Mouse (Mus musculus) urinary bladder, adult 18-20 months (tissue): ENCODE data around the gene Atp5h.
A peak's percentile ranks its signal among the peaks of the same experiment; 100 is the strongest.
"Not testable (repeated sequence)": the region's sequence is repeated elsewhere in the genome, so short reads cannot be mapped to it uniquely, and the experiment has no call there.

Experiments
- DNase-seq, 2 experiments: peaks; one replicate each; pipeline ENCODE4 v3.0.0; 2022; ENCODE audit warnings: low spot score in 2 of 2, mixed read lengths in 2 of 2

The Atp5h gene

DNA sequence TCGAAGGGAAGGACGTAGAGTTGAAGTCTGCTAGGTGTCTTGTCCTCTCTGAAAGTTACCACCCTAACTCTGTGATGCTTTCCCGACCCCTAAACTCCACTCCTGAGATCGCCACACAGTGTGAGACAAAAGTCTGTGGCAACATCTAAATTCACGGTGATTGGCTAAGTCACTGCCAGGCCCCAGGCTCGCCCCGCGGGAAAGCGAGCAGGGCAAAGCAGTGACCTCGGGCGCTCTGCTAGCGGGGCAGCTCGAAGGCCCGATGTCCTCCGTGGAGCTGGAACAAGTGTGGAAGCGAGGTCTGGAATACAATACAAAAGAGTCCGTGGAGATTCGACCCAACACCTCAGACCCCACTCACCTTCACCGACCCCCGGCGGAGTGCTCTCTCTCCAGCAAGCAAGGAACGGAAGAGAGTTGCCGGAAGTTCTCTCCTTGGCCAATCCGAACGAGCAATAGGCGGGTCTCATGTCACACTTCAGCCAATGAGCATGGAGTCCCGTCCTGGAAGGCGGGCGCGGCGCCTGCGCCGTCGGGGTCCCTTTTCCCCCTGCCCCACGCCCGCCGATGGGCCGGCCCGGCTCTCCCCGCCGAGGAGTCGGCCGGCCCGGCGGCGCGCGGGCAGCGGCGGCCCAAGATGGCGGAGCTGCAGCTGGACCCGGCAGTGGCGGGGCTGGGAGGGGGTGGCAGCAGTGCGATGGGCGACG, at the start of gene Atp5h, which contains the start of gene Kctd2:
Atp5h (minus strand) TSS at position 432 of the 707 bp plus-strand sequence.
Kctd2 (plus strand) TSS at position 598 of the 707 bp plus-strand sequence.
- DNase-seq: peak; percentile 85 to 94

DNA sequence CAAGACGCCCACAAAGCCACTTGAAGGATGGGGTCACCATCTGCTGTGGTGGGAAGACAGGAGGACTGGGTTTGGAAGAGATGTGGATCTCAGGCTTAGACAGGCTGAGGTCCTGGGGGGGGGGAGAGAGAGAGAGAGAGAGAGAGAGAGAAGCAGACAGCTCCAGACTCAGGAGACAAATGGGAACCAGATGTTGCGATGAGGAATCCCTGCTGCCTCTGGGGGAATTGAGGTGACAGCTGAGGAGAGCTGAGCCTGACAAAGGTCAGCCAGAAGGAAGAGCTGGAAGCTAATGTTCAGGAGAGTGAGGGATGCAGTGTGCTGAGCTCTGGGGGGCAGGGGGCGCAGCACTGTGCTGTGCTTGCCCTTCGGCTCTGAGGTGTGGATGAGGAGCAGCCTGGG, 47.5 kb upstream of the Atp5h start:
- DNase-seq: no peak

DNA sequence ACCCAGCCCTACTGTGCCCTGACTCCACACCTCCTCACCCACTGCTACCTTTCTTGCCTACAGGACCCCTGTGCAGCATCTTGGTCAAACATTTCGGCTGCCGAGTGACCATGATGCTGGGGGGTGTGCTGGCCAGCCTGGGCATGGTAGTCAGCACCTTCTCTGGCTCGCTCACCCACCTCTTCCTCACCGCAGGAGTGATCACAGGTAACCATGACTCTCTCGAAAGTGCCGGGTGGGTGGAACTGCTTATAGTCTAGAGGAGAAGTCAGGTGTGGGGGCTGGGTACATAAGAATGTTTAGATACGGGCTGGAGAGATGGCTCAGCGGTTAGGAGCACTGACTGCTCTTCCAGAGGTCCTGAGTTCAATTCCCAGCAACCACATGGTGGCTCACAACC, 45.1 kb upstream of the Atp5h start:
- no peak for DNase-seq

DNA sequence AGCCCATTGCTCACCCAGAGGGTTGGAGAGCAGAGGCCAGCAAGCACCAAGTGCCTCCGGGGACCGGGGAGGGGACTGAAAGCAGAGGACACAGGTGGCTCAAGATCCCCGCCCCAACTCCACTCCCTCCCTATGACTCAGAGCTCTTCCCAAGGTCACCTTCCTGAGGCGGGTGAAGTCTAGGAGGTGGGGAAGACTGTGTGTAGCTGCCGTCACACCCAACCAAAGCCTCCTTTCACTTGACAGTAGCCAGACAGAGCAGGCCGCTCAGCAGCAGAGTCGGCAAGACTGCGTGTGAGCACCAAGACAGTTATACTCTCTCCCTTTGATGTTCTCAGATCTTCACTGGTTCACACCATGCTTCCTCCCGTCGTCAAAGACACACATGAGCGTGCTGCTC, 43.6 kb upstream of the Atp5h start:
- no peak for DNase-seq

DNA sequence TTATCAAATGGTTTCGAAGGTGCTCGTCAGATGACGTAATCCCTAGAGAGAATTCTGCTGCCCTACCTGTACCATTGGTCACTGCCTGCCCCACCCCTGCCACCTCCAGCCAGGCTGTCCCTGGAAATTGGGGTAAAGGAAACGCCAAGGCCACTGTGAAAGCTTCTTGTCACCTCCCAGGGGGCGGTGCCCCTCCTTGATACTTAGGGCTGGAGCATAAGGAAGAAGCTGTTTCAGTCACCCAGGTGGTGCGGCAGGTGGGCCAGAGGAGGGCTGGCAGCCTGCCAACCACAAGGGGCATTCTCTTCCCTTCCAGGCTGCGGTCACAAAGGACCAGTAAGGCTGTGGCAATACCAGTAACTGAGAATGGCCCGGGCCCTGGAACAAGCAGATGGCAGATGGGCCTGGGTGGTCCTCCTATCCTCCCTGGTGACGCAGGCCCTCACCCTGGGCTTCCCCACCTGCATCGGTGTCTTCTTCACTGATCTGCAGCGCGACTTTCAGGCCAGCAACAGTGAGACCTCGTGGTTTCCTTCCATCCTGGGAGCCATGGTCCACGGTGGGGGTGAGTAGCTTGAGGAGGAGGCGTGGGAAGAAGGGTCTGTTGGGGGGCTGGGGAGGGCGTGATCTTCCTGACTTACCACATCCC, 42.6 kb upstream of the Atp5h start, which contains the start of gene Slc16a5:
Slc16a5 (plus strand) TSS at position 232 of the 649 bp plus-strand sequence.
- DNase-seq: no peak

DNA sequence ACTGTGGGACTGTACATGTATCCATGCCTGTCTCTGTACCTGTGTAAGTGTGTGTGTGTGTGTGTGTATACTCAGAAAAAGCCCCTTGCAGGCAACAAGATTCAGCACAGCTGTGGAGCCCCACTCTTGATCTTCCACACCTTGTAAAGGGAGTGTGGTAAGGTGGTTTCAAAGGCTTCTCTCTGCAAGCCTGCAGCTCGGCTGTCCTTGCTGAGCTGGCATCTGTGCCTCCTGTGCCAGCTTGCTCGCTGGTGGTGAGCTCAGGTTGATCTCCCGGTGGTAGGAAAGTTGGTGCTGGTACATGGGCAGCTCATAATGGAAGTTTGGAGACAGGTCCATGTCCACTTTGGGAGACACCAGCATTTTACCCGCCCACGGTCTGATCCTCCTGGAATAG, 42.1 kb upstream of the Atp5h start:
- no peak for DNase-seq

DNA sequence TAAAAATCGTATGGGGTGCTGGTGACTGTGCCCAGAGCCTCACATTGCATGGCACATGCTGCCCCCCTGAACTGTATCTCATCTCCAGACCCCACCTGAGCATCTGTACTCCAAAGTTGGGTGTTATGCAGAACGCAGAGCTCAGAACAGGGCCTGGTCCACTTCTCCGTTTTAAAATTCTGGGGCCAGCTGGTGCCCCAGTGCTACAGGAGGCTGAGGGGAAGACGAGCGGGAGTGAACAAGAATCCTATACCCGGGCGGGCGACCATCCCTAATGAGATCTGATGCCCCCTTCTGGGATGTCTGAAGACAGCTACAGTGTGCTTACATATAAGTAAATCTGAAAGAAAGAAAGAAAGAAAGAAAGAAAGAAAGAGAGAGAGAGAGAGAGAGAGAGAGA, 41.2 kb upstream of the Atp5h start:
- no peak for DNase-seq

DNA sequence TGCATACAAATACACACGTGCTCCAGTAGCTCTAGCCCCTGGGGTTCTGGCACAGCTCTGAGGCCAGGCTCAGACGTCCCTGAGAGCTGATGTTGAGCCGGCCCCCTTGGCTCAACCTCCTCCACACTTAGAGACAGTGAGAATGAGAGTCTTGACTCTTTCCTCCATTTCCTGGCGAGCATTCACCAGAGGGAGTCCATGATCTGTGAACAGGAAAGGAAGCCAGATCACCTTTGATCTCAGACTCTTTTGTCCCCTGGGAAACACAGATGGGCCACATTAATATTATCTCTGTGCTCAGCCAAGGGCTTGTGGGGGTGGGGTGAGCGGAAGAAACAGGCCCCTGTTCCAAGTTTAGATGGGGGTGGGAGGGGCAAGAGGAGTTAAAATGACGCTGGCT, 37.6 kb upstream of the Atp5h start:
- no peak for DNase-seq

DNA sequence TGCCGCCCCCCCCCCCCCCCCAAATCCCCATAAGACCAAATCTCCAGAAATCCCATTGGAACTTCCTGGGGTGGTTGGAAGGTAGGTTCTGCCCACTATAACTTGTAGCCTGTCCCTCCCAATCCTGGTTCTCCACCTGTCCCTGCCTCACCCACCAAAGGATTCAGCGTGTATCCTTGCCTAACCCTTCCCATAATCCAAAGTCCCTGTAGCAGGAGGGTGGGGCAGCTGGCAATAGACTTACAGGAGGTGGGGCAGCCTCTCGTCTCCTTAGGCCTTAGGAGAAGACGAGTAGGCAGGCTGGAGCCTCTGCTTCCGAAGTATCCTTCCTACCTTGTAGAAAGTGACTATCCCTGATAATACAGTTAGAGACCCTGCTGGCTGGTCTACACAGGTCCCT, 36.4 kb upstream of the Atp5h start:
- DNase-seq: no peak

DNA sequence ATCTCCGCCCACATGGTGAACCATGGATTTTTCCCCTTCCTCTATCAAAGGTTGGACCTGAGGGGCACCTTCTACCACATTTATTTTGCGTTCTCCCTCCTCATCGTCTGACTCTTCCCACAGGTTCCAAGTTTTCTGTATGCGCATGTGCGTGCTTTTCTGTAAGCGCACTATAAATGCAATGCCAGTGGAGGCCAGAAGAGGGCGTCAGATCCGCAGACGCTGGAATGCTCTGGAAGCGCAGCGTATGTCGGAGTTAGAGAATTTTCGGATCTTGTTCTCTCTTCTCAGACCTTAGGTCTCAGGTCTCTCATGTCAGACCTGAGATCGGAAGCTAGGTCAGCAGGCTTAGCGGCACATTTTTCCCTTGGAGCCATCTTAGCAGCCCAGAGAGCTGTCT, 35.9 kb upstream of the Atp5h start:
- no peak for DNase-seq

DNA sequence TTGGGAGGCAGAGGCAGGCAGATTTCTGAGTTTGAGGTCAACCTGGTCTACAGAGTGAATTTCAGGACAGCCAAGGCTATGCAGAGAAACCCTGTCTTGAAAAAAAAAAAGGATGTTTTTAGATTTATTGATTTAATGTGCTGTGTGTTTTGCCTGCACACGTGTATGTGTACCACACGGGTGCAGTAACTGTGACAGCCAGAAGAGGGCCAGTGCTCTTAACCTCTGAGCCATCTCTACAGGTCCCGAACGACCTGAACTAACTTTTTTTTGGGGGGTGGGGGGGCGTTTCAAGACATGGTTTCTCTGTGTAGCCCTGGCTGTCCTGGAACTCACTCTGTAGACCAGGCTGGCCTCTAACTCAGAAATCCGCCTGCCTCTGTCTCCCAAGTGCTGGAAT, 35.1 kb upstream of the Atp5h start:
- DNase-seq: not testable (repeated sequence)

DNA sequence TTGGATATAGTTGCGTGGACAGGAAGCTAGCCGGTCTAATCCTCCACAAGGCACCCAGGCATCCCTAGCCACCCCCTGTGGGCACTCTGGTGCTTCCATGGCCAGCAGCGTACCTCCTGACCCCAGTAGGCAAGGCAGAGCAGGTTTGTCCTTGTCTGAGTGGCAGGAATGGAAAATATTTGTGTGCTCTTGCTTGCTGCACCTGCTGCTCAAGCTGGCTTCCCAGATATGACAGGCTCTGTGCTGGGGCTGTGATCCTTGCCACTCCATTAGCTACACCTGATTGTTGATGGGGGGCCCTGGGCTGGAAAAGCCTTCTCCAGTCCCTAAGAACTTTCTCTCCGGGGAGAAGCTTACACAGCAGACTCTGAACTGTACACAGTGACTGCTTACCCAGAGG, 33.5 kb upstream of the Atp5h start:
- no peak for DNase-seq

DNA sequence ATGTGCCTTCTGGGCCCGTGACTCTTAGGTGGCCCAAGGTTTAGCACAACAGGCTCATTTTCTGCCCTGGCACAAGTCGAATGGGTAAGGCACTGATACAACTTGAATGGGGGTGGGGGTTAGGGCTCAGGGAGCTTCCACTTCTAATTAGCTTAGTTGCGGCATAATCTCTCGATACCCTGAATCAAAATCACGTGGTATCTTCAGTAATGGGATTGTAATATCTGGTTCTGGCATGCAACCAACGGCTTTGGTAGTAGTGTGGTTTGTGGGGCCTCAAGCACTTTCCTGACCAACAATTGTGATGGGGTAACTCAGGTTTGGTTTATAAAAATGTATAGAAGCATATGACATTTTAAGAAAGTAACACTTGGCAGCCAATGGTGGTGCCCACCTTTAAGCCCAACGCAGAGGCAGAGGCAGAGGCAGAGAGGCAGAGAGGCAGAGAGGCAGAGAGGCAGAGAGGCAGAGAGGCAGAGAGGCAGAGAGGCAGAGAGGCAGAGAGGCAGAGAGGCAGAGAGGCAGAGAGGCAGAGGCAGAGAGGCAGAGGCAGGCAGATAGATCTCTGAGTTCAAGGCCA, 32.6 kb upstream of the Atp5h start:
- DNase-seq: no peak

DNA sequence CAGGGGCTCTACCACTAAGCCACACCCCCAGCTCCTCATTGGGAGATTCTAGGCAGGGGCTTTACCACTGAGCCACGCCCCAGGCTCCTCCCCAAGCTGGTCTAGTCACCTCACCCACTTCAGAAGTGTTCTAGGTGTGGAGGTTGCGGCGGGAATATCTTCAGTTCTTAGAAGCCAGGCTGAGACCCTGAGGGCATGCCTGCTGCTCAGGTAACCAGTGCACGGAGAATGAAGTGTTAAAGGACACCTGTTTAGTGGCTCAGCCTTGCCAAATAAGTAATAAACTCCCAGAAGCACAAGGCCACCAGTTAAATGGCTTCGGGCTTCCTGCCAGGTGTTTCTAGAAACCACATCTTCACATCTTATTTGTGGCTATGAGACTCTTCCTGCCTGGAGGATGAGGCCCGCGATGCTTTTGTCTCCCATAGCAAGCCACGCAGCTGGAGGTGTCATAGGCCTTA, 32.0 kb upstream of the Atp5h start:
- DNase-seq: no peak

DNA sequence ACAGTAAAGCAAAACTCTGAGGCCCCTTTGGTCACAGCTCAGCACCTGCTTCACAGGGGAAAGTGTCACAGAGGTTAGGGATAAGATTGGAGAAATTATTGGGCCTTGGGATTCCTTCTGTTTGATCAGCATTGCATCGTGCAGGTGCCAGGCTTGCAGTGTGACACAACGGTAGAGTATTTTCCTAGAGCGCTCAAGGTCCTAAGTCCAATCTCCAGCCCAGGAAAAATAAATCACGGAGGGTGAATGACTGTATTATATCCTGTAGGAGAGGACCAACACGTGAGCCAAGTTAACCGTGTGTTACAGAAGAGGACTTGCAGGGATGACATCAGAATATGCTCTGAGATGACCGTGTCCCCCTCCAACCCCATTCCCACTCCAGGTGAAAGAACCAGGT, 30.4 kb upstream of the Atp5h start:
- no peak for DNase-seq

DNA sequence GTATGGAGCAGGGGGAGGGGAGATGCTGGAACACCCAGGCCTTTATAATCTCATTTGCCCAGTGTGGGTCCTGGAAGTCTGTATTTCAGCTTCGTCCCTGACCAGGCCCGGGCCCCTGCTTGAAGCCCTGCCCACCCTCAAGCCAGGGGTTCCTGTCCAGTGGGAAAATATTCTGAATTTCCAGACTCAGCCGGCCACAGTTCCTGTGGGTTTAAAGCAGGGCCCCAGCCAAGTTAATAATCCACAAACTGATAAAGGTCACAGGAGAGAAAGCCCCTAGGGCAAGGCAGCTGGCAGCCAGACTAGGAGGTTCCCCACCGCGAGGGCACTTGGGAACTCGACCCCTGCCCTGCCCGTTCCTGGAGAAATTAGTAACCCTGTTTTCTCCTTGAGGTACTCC, 29.2 kb upstream of the Atp5h start:
- DNase-seq: no peak

DNA sequence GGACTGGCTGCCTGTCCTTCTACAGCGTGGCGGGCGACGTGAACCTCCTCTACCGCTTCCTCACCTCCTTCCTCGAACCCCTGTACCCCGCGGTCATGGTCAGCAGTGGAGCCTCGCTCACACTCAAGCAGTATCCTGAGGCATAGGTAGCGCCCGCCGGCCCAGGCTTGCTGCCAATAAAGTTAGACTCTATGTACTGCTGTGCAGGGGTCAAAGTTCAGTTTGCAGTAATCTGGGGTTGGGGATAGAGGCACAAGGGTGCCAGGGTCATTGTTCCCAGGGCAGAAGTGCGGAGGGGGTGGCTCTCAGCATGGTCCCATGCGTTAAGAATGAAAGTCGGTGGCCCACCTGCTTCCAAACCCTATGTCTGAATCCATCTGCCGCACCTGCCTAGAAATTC, 28.3 kb upstream of the Atp5h start:
- DNase-seq: no peak

DNA sequence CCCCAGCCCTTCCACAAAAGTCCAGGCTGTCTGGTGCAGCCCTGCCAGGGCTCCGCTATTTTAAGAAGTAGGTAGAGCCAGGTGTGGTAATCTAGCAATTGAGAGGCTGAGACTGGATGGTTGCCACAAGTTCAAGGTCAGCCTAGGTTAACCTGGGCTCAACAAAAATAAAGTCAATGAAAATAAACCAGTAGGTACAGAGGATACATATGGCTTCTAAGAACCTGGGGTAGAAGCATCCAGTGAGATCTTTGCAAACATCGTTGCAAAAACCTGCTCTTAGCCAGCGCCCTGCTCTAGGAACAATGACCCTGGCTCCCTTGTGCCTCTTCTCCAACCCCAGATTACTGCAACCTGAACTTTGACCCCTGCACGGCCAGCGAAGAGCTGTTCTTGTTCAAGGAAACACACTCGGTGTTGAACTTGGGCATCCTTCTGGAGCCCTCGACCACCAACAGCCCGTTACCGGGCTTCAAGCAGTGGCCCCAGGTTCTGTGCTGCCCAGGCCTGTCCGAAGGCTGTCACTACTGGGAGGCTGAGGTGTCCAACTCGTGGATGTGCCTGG, 27.6 kb upstream of the Atp5h start:
- DNase-seq: no peak

DNA sequence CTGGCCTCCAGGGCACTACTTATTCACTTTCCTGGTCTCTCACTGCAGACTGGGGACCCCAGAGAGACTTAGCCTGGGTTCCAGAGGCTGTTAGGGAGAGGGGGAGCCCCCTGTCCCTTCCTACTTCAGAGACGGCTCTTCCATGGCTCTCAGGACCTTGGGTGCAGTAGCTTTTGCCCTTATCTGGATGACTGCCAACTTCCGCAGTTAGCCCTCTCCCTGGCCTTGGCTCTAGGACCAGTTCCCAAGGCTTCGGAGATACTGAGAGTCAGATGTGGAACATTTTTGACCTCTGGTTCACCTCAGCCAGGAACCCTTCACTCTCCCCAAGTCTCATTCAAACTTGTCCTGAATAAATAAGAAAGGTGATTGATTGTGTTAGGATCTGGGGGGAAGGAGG, 27.1 kb upstream of the Atp5h start:
- no peak for DNase-seq

DNA sequence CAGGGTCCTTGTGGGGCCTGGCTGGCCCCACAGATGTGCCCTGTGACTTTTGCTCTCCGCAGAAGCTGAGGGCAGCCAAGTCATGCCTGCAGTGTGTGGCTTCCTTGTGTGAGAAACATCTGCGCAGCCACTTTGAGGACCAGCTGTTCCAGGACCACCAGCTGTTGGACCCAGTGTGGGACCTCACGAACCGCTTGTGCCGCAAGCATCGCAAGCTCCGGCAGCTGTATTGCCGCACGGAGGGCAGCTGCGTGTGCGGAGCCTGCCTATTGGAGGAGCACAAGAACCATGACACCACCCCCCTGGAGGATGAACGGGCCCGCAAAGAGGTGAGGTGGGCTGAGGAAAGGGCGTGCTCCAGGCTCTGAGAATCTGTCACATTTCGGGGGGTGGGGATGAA, 21.7 kb upstream of the Atp5h start:
- DNase-seq: no peak

DNA sequence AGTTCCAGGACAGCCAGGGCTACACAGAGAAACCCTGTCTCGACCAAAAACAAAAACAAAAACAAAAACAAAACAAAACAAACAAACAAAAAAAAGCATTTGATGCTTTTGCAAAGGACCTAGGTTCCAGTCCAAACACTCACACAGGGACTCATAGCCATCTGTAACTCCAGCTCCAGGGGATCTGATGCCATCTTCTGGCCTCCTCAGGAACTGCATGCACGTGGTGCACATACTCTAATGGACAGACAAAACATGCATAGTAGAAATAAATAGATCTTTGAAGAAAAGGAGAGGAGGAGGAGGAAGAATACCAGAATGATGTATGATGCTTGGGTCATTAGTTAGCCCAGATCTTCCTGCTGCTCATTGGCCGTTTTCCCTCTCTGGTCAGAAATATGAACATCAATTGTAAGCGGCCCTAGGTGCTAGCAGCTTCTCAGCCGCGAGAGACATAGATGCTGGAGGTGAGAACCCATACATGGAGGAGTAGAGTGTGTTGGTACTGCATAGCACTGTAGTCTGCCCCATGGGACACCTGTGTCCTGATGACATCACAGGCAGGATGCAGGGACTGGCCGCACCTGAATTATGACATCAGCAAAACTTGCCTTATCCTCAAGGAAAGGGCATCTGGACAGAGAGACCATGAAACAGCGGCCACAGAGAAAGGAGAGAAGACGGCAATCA, 20.3 kb upstream of the Atp5h start, which contains the start of gene Trim80:
Trim80 (plus strand) TSS at position 640 of the 690 bp plus-strand sequence.
- DNase-seq: no peak

DNA sequence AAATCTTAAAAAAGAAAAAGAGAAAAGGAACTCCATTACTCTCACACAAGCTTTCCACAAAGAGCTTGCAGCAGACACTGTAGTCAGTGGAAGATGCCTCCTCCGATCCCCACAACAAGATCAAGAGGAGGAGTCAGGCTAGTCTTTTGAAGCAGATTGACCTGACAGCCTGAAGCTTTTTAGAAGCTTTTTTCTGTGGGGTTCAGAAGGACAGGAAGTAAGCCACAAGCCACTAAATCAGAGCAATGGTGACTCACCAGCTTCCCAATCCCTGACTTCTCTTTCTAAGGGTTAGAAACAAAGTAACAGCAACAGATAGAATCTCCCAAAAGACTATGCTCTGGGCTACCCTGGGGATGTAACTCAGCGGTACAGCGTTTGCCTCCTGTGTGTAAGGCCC, 19.6 kb upstream of the Atp5h start:
- DNase-seq: no peak
